Mouse (Mus musculus) E14TG2a.4 (cell line): ENCODE data around the gene Slc6a12.

Experiments
- H3K27me3 ChIP-seq: 2 replicates; pipeline ENCODE4 v1.6.1; 2014; ENCODE audit warnings: low read length, control low read depth; ENCODE audit not compliant: insufficient read depth
- H3K36me3 ChIP-seq: 2 replicates; pipeline ENCODE4 v1.6.1; 2014; ENCODE audit warnings: low read length, control low read depth; ENCODE audit not compliant: insufficient read depth
- H3K4me1 ChIP-seq: replicated peaks from 2 replicates; pipeline ENCODE4 v1.6.1; 2014; ENCODE audit warnings: low read depth, low read length, control low read depth
- H3K4me3 ChIP-seq: replicated peaks from 2 replicates; pipeline ENCODE4 v1.5.1; 2014; ENCODE audit warnings: mild to moderate bottlenecking, low read length
- H3K9me3 ChIP-seq: 2 replicates; pipeline ENCODE4 v1.6.1; 2014; ENCODE audit warnings: low read length, control low read depth
- CTCF ChIP-seq: conservative IDR thresholded peaks from 2 replicates; pipeline ENCODE4 v1.5.1; 2014; ENCODE audit warnings: low read length
- NANOG ChIP-seq: IDR thresholded peaks from 2 replicates; pipeline ENCODE4 v1.6.1; 2014; ENCODE audit warnings: borderline replicate concordance, low read length, mixed read lengths
- POU5F1 ChIP-seq: IDR thresholded peaks from 2 replicates; pipeline ENCODE4 v1.6.1; 2014; ENCODE audit warnings: low read length, borderline replicate concordance

Slc6a12 gene

GRCm38 (mm10) chr6:121337229-121337628, 5.6 kb upstream of the Slc6a12 start:
- no peaks in the 10 kb centered on the region for H3K36me3 ChIP-seq
- TF ChIP-seq POU5F1 (no peak), CTCF (no peak), NANOG (no peak)
- peaks cover 21% of the 10 kb centered on the region for H3K27me3 ChIP-seq
- peaks cover 8% of the 10 kb centered on the region for H3K4me1 ChIP-seq
- no peak overlapping the region for H3K4me3 ChIP-seq
- H3K9me3 ChIP-seq = no peaks in the 10 kb centered on the region

- peaks cover 26% of the 10 kb centered on the region for H3K27me3 ChIP-seq
- TF ChIP-seq CTCF = peak; percentile 90
- TF ChIP-seq NANOG = no peak
- TF ChIP-seq POU5F1 = no peak
These were observed 4.9 kb upstream of the Slc6a12 start for GRCm38 (mm10) chr6:121337770-121338518.

GRCm38 (mm10) chr6:121338519-121338896, 4.4 kb upstream of the Slc6a12 start:
- no peak overlapping the region for H3K4me3 ChIP-seq
- H3K9me3 ChIP-seq = no peaks in the 10 kb centered on the region
- peaks cover 14% of the 10 kb centered on the region for H3K4me1 ChIP-seq
- TF ChIP-seq CTCF (no peak), POU5F1 (no peak), NANOG (no peak)
- no peaks in the 10 kb centered on the region for H3K36me3 ChIP-seq
- H3K27me3 ChIP-seq = peaks cover 28% of the 10 kb centered on the region

More at GRCm38 (mm10) chr6:121337770-121338518, 4.9 kb upstream of the Slc6a12 start:
- no peaks in the 10 kb centered on the region for H3K36me3 ChIP-seq
- peaks cover 8% of the 10 kb centered on the region for H3K4me1 ChIP-seq
- no peak overlapping the region for H3K4me3 ChIP-seq
- H3K9me3 ChIP-seq = no peaks in the 10 kb centered on the region

- Histone ChIP-seq H3K36me3 (no peaks in the 10 kb centered on the region), H3K4me1 (peaks cover 27% of the 10 kb centered on the region), H3K9me3 (no peaks in the 10 kb centered on the region), H3K27me3 (peaks cover 29% of the 10 kb centered on the region), H3K4me3 (no peak overlapping the region)
- TF ChIP-seq NANOG (no peak), CTCF (no peak), POU5F1 (no peak)
These were observed 1.2 kb upstream of the Slc6a12 start for GRCm38 (mm10) chr6:121341650-121342049.

GRCm38 (mm10) chr6:121343771-121344123, 871 bp downstream of the Slc6a12 start:
- Histone ChIP-seq H3K27me3 (peaks cover 31% of the 10 kb centered on the region), H3K4me3 (no peak overlapping the region), H3K36me3 (no peaks in the 10 kb centered on the region), H3K9me3 (no peaks in the 10 kb centered on the region), H3K4me1 (peaks cover 22% of the 10 kb centered on the region; the same call in 1 of the 2 replicates)
- TF ChIP-seq NANOG (no peak), POU5F1 (no peak), CTCF (no peak)

GRCm38 (mm10) chr6:121344329-121344728, 1.5 kb downstream of the Slc6a12 start:
- TF ChIP-seq POU5F1 = no peak
- no peak for TF ChIP-seq NANOG
- no peak for TF ChIP-seq CTCF
- H3K4me1 ChIP-seq = peaks cover 19% of the 10 kb centered on the region; the same call in 1 of the 2 replicates

GRCm38 (mm10) chr6:121346428-121346827, 3.6 kb downstream of the Slc6a12 start:
- Histone ChIP-seq H3K4me1 (peaks cover 19% of the 10 kb centered on the region; the same call in 1 of the 2 replicates), H3K9me3 (no peaks in the 10 kb centered on the region), H3K36me3 (no peaks in the 10 kb centered on the region), H3K4me3 (no peak overlapping the region), H3K27me3 (peaks cover 27% of the 10 kb centered on the region)
- no peak for TF ChIP-seq POU5F1
- TF ChIP-seq NANOG = no peak
- TF ChIP-seq CTCF = no peak

More at GRCm38 (mm10) chr6:121344329-121344728, 1.5 kb downstream of the Slc6a12 start:
- Histone ChIP-seq H3K4me3 (no peak overlapping the region), H3K36me3 (no peaks in the 10 kb centered on the region), H3K27me3 (peaks cover 35% of the 10 kb centered on the region), H3K9me3 (no peaks in the 10 kb centered on the region)

GRCm38 (mm10) chr6:121352276-121352675, 9.4 kb downstream of the Slc6a12 start:
- no peaks in the 10 kb centered on the region for H3K9me3 ChIP-seq
- H3K4me3 ChIP-seq = no peak overlapping the region
- no peaks in the 10 kb centered on the region for H3K4me1 ChIP-seq
- no peaks in the 10 kb centered on the region for H3K36me3 ChIP-seq
- TF ChIP-seq POU5F1 = no peak
- TF ChIP-seq NANOG = no peak
- no peak for TF ChIP-seq CTCF
- peaks cover 39% of the 10 kb centered on the region for H3K27me3 ChIP-seq

GRCm38 (mm10) chr6:121356041-121356440, 13.2 kb downstream of the Slc6a12 start:
- no peaks in the 10 kb centered on the region for H3K9me3 ChIP-seq
- TF ChIP-seq NANOG (no peak), POU5F1 (no peak), CTCF (no peak)

More at GRCm38 (mm10) chr6:121356041-121356440, 13.2 kb downstream of the Slc6a12 start:
- Histone ChIP-seq H3K36me3 (no peaks in the 10 kb centered on the region), H3K4me1 (no peaks in the 10 kb centered on the region), H3K27me3 (peaks cover 37% of the 10 kb centered on the region), H3K4me3 (no peak overlapping the region)
